Mouse (Mus musculus) kidney, postnatal 0 days (tissue): ENCODE measurements at regions not wholly inside any gene's neighbourhood (a gene's known extent, or its start where the extent isn't known, plus 50 kb on each side); places are given as distances from the start of the nearest gene placed in this dataset.
A peak's percentile ranks its signal among the peaks of the same experiment; 100 is the strongest.

Experiments used
- ATAC-seq: fragments of 200-750 bp; cut with Nextera tagmentation; replicated peaks from 2 replicates; pipeline ENCODE4 v1.8.0; 2017; ENCODE audit warnings: low read depth, moderate number of reproducible peaks, moderate TSS enrichment, moderate library complexity; ENCODE audit not compliant: low FRiP score
- DNase-seq: peaks from one replicate; pipeline ENCODE4 v3.0.0-alpha.2; 2016; ENCODE audit warnings: low spot score
- H3K27ac ChIP-seq: fragments of 300-500 bp; sonication (generic); 2 replicates; pipeline ENCODE4 v1.5.1; 2014; ENCODE audit warnings: mild to moderate bottlenecking
- H3K27me3 ChIP-seq: fragments of 300-500 bp; sonication (generic); 2 replicates; pipeline ENCODE4 v1.6.1; 2014; ENCODE audit warnings: low read length, mixed read lengths; ENCODE audit not compliant: insufficient read depth
- H3K36me3 ChIP-seq: fragments of 300-500 bp; sonication (generic); 2 replicates; pipeline ENCODE4 v1.6.1; 2014; ENCODE audit warnings: low read length, mixed read lengths; ENCODE audit not compliant: insufficient read depth
- H3K4me1 ChIP-seq: fragments of 300-500 bp; sonication (generic); replicated peaks from 2 replicates; pipeline ENCODE4 v1.6.1; 2014; ENCODE audit warnings: antibody characterized with exemption, low read length, mixed read lengths; ENCODE audit not compliant: insufficient read depth
- H3K4me2 ChIP-seq: fragments of 300-500 bp; sonication (generic); 2 replicates; pipeline ENCODE4 v1.6.1; 2014; ENCODE audit warnings: mild to moderate bottlenecking, low read length, moderate library complexity, mixed read lengths
- H3K4me3 ChIP-seq: fragments of 300-500 bp; sonication (generic); replicated peaks from 2 replicates; pipeline ENCODE4 v1.5.1; 2014; ENCODE audit warnings: low read depth, low read length
- H3K9ac ChIP-seq: fragments of 300-500 bp; sonication (generic); 2 replicates; pipeline ENCODE4 v1.6.1; 2014; ENCODE audit warnings: low read depth, low read length
- H3K9me3 ChIP-seq: fragments of 300-500 bp; sonication (generic); replicated peaks from 2 replicates; pipeline ENCODE4 v1.6.1; 2016; ENCODE audit warnings: low read length, inconsistent platforms, mixed read lengths
- CTCF ChIP-seq: IDR thresholded peaks from 2 replicates; pipeline ENCODE4 v1.5.1; 2016; ENCODE audit warnings: antibody characterized with exemption, low read depth, mild to moderate bottlenecking, moderate library complexity
- WGBS: fragments of 180-500 bp; shearing (Covaris S2); extraction: QIAGEN DNeasy Blood & Tissue Kit; methylation state at CpG from one replicate; pipeline ENCODE4 v1.1.7; 2014; 5-methylcytosine and 5-hydroxymethylcytosine counted together

DNA sequence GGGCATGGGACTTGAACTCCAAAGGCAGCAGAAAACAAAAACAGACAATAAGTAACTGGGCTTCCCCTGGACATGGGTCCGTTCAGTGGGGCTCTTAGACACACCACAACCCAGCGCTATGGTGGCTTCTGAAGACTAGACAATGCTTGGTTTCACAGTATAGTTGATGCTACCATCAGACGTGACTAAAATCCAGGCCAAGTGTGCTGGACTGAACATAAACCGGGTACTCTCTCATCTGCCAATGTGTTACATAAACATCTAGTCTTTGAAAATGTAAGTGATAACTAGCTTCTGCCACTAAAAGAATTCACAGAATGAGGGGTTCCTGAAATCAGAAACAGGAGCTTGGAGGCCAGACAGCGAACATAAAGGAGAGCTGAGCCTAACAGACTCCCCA is 251.7 kb upstream of the Thrb start:
- no peaks in the 10 kb centered on the region; the same call in 1 of the 2 replicates for H3K4me1 ChIP-seq
- H3K27me3 ChIP-seq: no peaks in the 10 kb centered on the region
- no peaks in the 10 kb centered on the region for H3K36me3 ChIP-seq
- no peak for DNase-seq
- 59% methylated on average over 5 of the region's 5 CpGs for WGBS
- no peak overlapping the region for H3K4me3 ChIP-seq
- TF ChIP-seq CTCF: no peak
- no peaks in the 10 kb centered on the region for H3K9me3 ChIP-seq
- ATAC-seq: no peak
- H3K27ac ChIP-seq: no peak overlapping the region
- no peak overlapping the region for H3K4me2 ChIP-seq
- H3K9ac ChIP-seq: no peak overlapping the region

DNA sequence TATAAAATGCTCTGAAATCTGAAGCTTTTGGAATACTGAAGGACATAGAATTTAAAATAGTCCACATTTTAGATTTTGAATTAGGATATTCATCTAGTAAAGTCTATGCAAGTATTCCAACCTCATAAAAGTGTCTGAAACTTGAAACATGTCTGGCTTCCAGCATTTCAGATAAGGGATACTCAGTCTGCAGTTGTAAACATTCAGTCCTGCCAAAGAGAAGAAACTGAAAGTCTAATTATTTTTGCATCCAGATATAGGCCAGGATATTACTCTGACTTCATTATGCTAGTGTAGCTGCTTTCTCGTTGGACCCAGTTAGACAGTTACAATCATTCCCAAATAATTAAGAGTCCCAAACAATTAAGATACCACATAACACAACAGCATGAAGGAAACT is 251.2 kb upstream of the Thrb start:
- Histone ChIP-seq H3K9ac (no peak overlapping the region), H3K4me3 (no peak overlapping the region), H3K27ac (no peak overlapping the region), H3K4me1 (no peaks in the 10 kb centered on the region; the same call in 1 of the 2 replicates), H3K9me3 (no peaks in the 10 kb centered on the region), H3K36me3 (no peaks in the 10 kb centered on the region), H3K27me3 (no peaks in the 10 kb centered on the region), H3K4me2 (no peak overlapping the region)
- DNase-seq (peak; percentile 74), ATAC-seq (no peak)
- 46% methylated on average over 1 of the region's 1 CpGs for WGBS
- no peak for TF ChIP-seq CTCF

DNA sequence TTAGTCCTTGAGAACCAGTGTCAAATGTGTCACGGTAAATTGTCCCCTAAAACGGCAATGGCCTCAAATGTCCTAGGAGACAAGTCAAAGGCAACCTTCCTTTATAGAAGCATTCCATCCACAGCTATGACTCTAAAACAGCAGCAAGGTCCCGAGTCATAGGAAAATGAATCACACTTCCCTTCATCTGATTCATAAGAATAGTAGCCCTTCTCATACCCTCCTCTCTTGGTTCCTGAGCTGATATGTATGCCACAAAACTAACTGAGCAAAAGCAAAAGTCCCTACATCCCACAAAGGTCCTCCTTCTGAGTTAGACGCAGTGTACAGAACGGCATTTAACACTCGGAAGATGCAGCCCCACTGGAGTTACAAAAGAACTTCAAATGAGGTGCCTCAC is 250.6 kb upstream of the Thrb start:
- 85% methylated on average over 6 of the region's 6 CpGs for WGBS
- Histone ChIP-seq H3K4me1 (no peaks in the 10 kb centered on the region; the same call in 1 of the 2 replicates), H3K9me3 (no peaks in the 10 kb centered on the region), H3K27ac (no peak overlapping the region), H3K4me2 (no peak overlapping the region), H3K4me3 (no peak overlapping the region), H3K27me3 (no peaks in the 10 kb centered on the region), H3K36me3 (no peaks in the 10 kb centered on the region), H3K9ac (no peak overlapping the region)
- ATAC-seq: no peak
- no peak for DNase-seq
- no peak for TF ChIP-seq CTCF

DNA sequence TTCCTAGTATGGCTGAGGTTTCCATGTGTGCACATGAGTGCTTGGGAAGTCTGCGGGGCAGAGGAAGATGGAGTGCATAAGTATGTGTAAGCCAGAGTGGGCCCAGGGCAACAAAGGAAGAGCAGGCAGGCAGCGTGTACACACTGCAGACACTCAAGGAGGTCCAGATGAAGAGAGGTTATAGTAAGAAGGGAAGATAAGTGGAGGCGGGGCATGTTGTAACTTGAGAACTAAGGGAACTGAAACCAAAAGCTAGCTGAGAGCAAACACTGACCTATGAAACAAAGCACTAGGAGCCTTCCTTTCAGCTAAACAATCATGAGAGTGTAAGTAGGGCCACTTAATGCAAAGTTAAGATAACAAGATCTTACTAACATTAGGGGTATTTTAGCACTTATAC is 249.3 kb upstream of the Thrb start:
- Histone ChIP-seq H3K9me3 (no peaks in the 10 kb centered on the region), H3K27me3 (no peaks in the 10 kb centered on the region), H3K9ac (no peak overlapping the region), H3K4me2 (no peak overlapping the region), H3K4me1 (no peaks in the 10 kb centered on the region; the same call in 1 of the 2 replicates), H3K27ac (no peak overlapping the region), H3K4me3 (no peak overlapping the region), H3K36me3 (no peaks in the 10 kb centered on the region)
- TF ChIP-seq CTCF: no peak
- DNase-seq (peak; percentile 58), ATAC-seq (no peak)
- WGBS: 45% methylated on average over 3 of the region's 3 CpGs

DNA sequence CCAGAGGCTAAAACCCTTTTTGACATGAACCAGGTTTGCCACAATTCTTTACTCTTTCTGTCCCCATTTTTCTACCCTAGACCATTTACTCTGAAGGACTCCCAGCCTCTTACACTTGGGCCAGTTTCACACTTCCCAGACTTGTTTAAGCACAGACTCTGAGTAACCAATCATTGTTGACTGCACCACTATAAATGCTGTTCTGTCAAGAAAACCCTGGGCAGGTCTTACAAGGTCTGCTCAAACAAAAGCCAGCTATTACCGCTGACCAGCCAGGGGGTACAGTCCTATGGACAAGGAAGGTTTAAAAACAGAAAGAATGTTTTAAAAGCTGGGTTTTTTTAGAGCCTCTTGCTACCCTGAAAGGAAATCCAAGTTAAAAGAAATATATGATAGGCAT is 248.8 kb upstream of the Thrb start:
- H3K36me3 ChIP-seq: no peaks in the 10 kb centered on the region
- no peak overlapping the region for H3K4me3 ChIP-seq
- H3K4me2 ChIP-seq: no peak overlapping the region
- no peaks in the 10 kb centered on the region; the same call in 1 of the 2 replicates for H3K4me1 ChIP-seq
- no peaks in the 10 kb centered on the region for H3K9me3 ChIP-seq
- TF ChIP-seq CTCF: no peak
- DNase-seq (no peak), ATAC-seq (no peak)
- no peak overlapping the region for H3K27ac ChIP-seq
- H3K27me3 ChIP-seq: no peaks in the 10 kb centered on the region
- H3K9ac ChIP-seq: no peak overlapping the region
- WGBS: 26% methylated on average over 1 of the region's 1 CpGs

DNA sequence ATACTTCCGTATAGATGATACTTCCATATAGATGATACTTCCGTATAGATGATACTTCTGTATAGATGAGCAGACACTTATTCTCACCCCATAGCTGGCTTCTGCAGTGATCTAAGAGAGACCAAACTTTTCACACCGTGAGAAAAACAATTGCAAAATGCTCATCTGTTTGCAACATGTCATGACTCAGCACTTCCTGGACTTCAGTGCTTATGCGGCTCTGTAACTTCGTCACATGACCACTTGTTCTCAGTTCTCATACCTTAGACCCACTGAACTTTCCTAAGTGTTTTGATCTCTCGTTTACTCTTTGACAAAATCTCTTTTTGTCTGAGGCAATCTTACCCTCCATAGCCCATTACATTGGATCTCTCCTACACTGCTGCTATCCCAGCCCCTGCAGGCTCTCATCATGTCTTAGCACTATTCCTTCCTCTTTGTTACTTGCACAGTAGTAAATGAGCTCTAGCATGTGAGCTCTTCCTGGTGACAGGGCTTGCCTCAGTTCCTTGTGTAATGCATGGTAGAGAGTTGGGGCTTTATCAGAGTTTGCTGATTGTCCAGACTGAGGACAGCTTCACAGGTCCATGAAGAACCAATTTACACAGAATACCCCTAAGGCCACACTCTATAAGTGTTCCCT is 245.7 kb upstream of the Thrb start:
- no peak for ATAC-seq

DNA sequence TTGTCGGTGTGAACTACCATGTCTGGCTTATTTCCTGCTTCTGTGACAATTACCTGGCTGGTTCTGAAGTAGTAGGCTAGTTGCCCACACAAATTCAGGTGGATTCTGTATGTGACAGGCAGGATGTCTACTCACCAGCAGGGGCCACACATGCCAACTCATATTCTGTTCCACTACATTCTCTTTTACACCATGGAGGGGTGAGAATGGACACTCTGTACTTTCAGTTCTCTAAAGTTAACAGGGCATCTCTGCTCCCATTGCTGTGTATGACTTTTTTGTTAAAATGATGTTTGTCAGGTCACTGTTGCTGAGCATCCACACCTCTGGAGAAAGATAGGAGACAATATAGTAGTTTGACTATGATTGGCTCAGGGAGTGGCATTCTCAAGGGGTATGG is 232.3 kb upstream of the Thrb start:
- no peaks in the 10 kb centered on the region for H3K27me3 ChIP-seq
- no peak overlapping the region for H3K27ac ChIP-seq
- no peaks in the 10 kb centered on the region for H3K4me1 ChIP-seq
- no peak overlapping the region for H3K4me3 ChIP-seq
- no peak overlapping the region for H3K4me2 ChIP-seq
- no peaks in the 10 kb centered on the region for H3K9me3 ChIP-seq
- 75% methylated on average over 1 of the region's 1 CpGs for WGBS
- TF ChIP-seq CTCF: no peak
- no peak overlapping the region for H3K9ac ChIP-seq
- DNase-seq: no peak
- ATAC-seq: no peak
- H3K36me3 ChIP-seq: no peaks in the 10 kb centered on the region

More for the DNA sequence above, 245.7 kb upstream of the Thrb start:
- 80% methylated on average over 6 of the region's 6 CpGs for WGBS
- Histone ChIP-seq H3K4me3 (no peak overlapping the region), H3K27me3 (no peaks in the 10 kb centered on the region), H3K9me3 (no peaks in the 10 kb centered on the region), H3K9ac (no peak overlapping the region), H3K27ac (no peak overlapping the region), H3K36me3 (no peaks in the 10 kb centered on the region), H3K4me1 (no peaks in the 10 kb centered on the region; the same call in 1 of the 2 replicates), H3K4me2 (no peak overlapping the region)
- no peak for DNase-seq
- TF ChIP-seq CTCF: no peak
